Mouse (Mus musculus): Measurements from ENCODE around the gene Dscam. TPM values are rescaled to one million over a fixed set of nuclear protein-coding genes. Genes with fewer than 3 reads are reported as not detected.

Dscam gene
- polyA plus RNA-seq, 1 experiment from 2014 or later, result 0.63 TPM

DNA sequence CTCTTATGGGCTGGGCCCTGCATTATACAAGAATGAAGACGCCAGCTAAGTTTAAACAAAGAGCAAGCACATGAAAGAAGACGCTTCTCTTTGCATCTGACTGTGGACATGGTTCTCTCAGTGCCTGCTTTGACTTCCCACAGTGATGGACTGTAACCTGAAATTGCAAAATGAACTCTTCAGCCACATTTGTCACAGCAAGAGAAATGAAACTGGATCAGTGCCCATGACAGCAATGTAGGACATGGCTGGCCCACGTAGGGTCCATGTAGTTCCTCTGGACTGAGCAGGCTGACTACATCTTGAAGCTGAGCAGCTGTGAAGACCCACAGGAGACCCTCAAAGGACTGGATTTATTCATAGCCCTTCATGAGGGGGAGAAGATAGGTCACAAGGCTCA lies 108.3 kb downstream of the Dscam start:
- Histone ChIP-seq H3K4me2 (ENCODE audit: low read depth, low read length) (no peak overlapping the region), H3K4me3 (ENCODE audit: low read depth, low read length) (no peak overlapping the region), H3K27me3 (replicated peaks; ENCODE audit: control insufficient read depth, insufficient read depth, low read length) (no peaks in the 10 kb centered on the region), H3K36me3 (ENCODE audit: control insufficient read depth, insufficient read depth, low read length) (no peaks in the 10 kb centered on the region), H3K4me1 (ENCODE audit: control insufficient read depth, insufficient read depth, low read length) (no peaks in the 10 kb centered on the region), H3K27ac (replicated peaks; ENCODE audit: low read depth, low read length) (no peak overlapping the region), H3K9me3 (ENCODE audit: control insufficient read depth, low read length) (no peaks in the 10 kb centered on the region), H3K9ac (ENCODE audit: low read depth, low read length) (no peak overlapping the region)
- WGBS, result 87% methylated on average over 3 of the region's 3 CpGs
- DNase-seq (ENCODE audit: low spot score) (no peak), ATAC-seq (ENCODE audit: low read depth) (no peak)

DNA sequence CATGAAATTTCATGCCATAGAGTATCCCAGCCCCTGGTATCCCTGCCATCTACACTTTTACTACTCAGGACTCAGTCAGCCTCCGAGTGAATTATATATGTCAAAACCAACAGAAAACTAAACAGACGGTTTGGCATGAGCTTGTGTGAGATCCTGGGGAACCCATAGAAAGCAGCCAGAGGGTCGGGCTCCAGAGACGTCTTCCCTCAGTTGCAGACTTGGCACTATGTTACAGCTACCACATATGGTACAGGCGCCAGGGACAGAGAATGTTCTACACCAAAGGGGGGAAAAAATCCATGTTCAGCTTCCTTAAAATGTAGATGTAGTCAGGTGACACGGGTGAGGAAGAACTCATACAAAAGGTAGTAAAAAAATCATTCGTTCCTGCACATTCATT lies 109.2 kb downstream of the Dscam start:
- ATAC-seq (ENCODE audit: low read depth), result no peak
- no peak for DNase-seq (ENCODE audit: low spot score)
- H3K4me3 ChIP-seq (ENCODE audit: low read depth, low read length), result no peak overlapping the region
- no peaks in the 10 kb centered on the region for H3K4me1 ChIP-seq (ENCODE audit: control insufficient read depth, insufficient read depth, low read length)
- no peaks in the 10 kb centered on the region for H3K36me3 ChIP-seq (ENCODE audit: control insufficient read depth, insufficient read depth, low read length)
- H3K9me3 ChIP-seq (ENCODE audit: control insufficient read depth, low read length), result no peaks in the 10 kb centered on the region
- no peak overlapping the region for H3K4me2 ChIP-seq (ENCODE audit: low read depth, low read length)
- no peak overlapping the region for H3K9ac ChIP-seq (ENCODE audit: low read depth, low read length)
- H3K27ac ChIP-seq (replicated peaks; ENCODE audit: low read depth, low read length), result no peak overlapping the region
- H3K27me3 ChIP-seq (replicated peaks; ENCODE audit: control insufficient read depth, insufficient read depth, low read length), result no peaks in the 10 kb centered on the region
- WGBS, result 86% methylated on average over 7 of the region's 7 CpGs

GRCm38 (mm10) chr16:97060736-97061135 lies 109.8 kb downstream of the Dscam start:
- no peak for ATAC-seq (ENCODE audit: low read depth)
- Histone ChIP-seq H3K4me2 (ENCODE audit: low read depth, low read length) (no peak overlapping the region), H3K9me3 (ENCODE audit: control insufficient read depth, low read length) (no peaks in the 10 kb centered on the region), H3K4me1 (ENCODE audit: control insufficient read depth, insufficient read depth, low read length) (no peaks in the 10 kb centered on the region), H3K4me3 (ENCODE audit: low read depth, low read length) (no peak overlapping the region), H3K27ac (replicated peaks; ENCODE audit: low read depth, low read length) (no peak overlapping the region), H3K9ac (ENCODE audit: low read depth, low read length) (no peak overlapping the region), H3K36me3 (ENCODE audit: control insufficient read depth, insufficient read depth, low read length) (no peaks in the 10 kb centered on the region), H3K27me3 (replicated peaks; ENCODE audit: control insufficient read depth, insufficient read depth, low read length) (no peaks in the 10 kb centered on the region)
- DNase-seq (ENCODE audit: low spot score), result no peak

DNA sequence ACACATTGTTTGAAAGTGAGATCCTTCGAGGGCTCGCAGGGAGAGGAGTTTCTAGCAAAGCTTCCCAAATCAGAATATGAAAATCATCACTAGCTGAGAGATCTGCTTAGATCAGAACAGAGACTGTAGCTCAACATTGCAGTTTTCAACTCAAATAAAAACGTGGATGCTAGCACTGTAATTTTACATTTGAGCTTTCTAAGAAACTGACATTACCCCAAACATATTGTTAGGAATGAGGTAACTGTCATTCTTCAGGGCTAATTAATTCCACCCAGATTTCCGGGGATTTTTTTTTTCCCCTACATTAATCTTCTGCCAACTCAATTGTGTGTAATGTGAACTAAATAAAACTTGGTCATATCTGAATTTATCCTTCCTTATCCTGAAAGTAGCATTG lies 110.3 kb downstream of the Dscam start:
- ATAC-seq (ENCODE audit: low read depth), result no peak
- 63% methylated on average over 4 of the region's 4 CpGs for WGBS

GRCm38 (mm10) chr16:97035271-97035670 lies 135.3 kb downstream of the Dscam start:
- H3K9ac ChIP-seq (ENCODE audit: low read depth, low read length), result no peak overlapping the region
- H3K36me3 ChIP-seq (ENCODE audit: control insufficient read depth, insufficient read depth, low read length), result no peaks in the 10 kb centered on the region
- ATAC-seq (ENCODE audit: low read depth) (no peak), DNase-seq (ENCODE audit: low spot score) (no peak)
- H3K4me3 ChIP-seq (ENCODE audit: low read depth, low read length), result no peak overlapping the region
- no peak overlapping the region for H3K27ac ChIP-seq (replicated peaks; ENCODE audit: low read depth, low read length)
- H3K4me2 ChIP-seq (ENCODE audit: low read depth, low read length), result no peak overlapping the region
- H3K9me3 ChIP-seq (ENCODE audit: control insufficient read depth, low read length), result no peaks in the 10 kb centered on the region
- H3K4me1 ChIP-seq (ENCODE audit: control insufficient read depth, insufficient read depth, low read length), result no peaks in the 10 kb centered on the region
- 69% methylated on average over 4 of the region's 4 CpGs for WGBS
- H3K27me3 ChIP-seq (replicated peaks; ENCODE audit: control insufficient read depth, insufficient read depth, low read length), result no peaks in the 10 kb centered on the region

More for the DNA sequence above, 110.3 kb downstream of the Dscam start:
- no peak for DNase-seq (ENCODE audit: low spot score)
- no peak overlapping the region for H3K27ac ChIP-seq (replicated peaks; ENCODE audit: low read depth, low read length)
- H3K27me3 ChIP-seq (replicated peaks; ENCODE audit: control insufficient read depth, insufficient read depth, low read length), result no peaks in the 10 kb centered on the region
- no peaks in the 10 kb centered on the region for H3K36me3 ChIP-seq (ENCODE audit: control insufficient read depth, insufficient read depth, low read length)
- no peaks in the 10 kb centered on the region for H3K4me1 ChIP-seq (ENCODE audit: control insufficient read depth, insufficient read depth, low read length)
- H3K9ac ChIP-seq (ENCODE audit: low read depth, low read length), result no peak overlapping the region
- no peaks in the 10 kb centered on the region for H3K9me3 ChIP-seq (ENCODE audit: control insufficient read depth, low read length)
- H3K4me3 ChIP-seq (ENCODE audit: low read depth, low read length), result no peak overlapping the region
- H3K4me2 ChIP-seq (ENCODE audit: low read depth, low read length), result no peak overlapping the region

DNA sequence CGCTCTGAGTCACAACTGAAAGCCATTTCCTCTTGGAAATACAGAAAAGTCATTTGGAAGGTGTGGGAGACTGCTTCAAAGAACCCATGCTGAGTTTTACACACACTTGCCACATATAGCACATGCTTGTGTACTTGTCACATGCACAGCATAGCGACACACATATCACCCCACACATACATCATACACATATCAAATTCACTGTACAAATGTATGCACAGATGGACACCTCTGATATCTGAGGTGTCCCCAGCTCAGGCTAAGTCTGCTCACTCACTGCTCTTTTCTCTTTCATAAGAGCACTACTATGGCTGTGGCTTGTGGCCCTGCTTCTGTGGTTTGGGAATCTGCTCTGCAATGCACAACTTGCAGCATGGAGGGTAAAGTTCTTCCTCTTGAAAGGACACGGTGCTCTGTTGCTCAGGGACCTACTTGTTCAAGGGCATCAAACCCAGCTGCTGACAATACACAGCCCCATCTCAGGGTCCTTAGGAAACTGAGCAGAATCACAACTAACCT lies 137.0 kb downstream of the Dscam start:
- Histone ChIP-seq H3K9ac (ENCODE audit: low read depth, low read length) (no peak overlapping the region), H3K27ac (replicated peaks; ENCODE audit: low read depth, low read length) (no peak overlapping the region), H3K9me3 (ENCODE audit: control insufficient read depth, low read length) (no peaks in the 10 kb centered on the region), H3K4me2 (ENCODE audit: low read depth, low read length) (no peak overlapping the region), H3K27me3 (replicated peaks; ENCODE audit: control insufficient read depth, insufficient read depth, low read length) (no peaks in the 10 kb centered on the region), H3K4me1 (ENCODE audit: control insufficient read depth, insufficient read depth, low read length) (no peaks in the 10 kb centered on the region), H3K36me3 (ENCODE audit: control insufficient read depth, insufficient read depth, low read length) (no peaks in the 10 kb centered on the region), H3K4me3 (ENCODE audit: low read depth, low read length) (no peak overlapping the region)
- no peak for ATAC-seq (ENCODE audit: low read depth)
- WGBS, result 67% methylated on average over 3 of the region's 3 CpGs
- DNase-seq (ENCODE audit: low spot score), result no peak

DNA sequence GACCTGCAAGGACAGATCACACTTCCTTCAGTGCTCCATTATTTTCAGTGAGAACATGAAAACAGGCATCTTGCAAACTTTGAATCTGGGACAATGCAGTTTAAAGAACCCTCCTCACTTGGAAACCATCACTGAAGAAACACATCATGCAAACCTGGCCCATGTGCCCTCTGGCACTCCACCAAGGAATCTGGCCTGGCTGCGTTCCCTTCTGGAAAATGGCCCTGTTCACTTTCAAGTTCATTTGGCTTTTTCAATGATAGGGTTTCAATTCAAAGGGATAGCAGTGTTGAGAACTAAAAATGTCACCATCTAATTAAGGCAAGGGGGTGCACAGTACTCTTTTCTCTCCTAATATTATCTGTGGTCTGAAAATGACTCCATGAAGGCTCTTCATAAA lies 142.9 kb downstream of the Dscam start:
- Histone ChIP-seq H3K9me3 (ENCODE audit: control insufficient read depth, low read length) (no peaks in the 10 kb centered on the region), H3K9ac (ENCODE audit: low read depth, low read length) (no peak overlapping the region), H3K4me3 (ENCODE audit: low read depth, low read length) (no peak overlapping the region), H3K27me3 (replicated peaks; ENCODE audit: control insufficient read depth, insufficient read depth, low read length) (no peaks in the 10 kb centered on the region), H3K4me2 (ENCODE audit: low read depth, low read length) (no peak overlapping the region), H3K36me3 (ENCODE audit: control insufficient read depth, insufficient read depth, low read length) (no peaks in the 10 kb centered on the region), H3K4me1 (ENCODE audit: control insufficient read depth, insufficient read depth, low read length) (no peaks in the 10 kb centered on the region), H3K27ac (replicated peaks; ENCODE audit: low read depth, low read length) (no peak overlapping the region)
- ATAC-seq (ENCODE audit: low read depth), result no peak
- WGBS, result 68% methylated on average over 1 of the region's 1 CpGs
- DNase-seq (ENCODE audit: low spot score), result no peak

- DNase-seq (ENCODE audit: low spot score) (no peak), ATAC-seq (ENCODE audit: low read depth) (no peak)
- 83% methylated on average over 5 of the region's 5 CpGs for WGBS
- Histone ChIP-seq H3K9me3 (ENCODE audit: control insufficient read depth, low read length) (no peaks in the 10 kb centered on the region), H3K27me3 (replicated peaks; ENCODE audit: control insufficient read depth, insufficient read depth, low read length) (no peaks in the 10 kb centered on the region), H3K4me2 (ENCODE audit: low read depth, low read length) (no peak overlapping the region), H3K36me3 (ENCODE audit: control insufficient read depth, insufficient read depth, low read length) (no peaks in the 10 kb centered on the region), H3K4me1 (ENCODE audit: control insufficient read depth, insufficient read depth, low read length) (no peaks in the 10 kb centered on the region), H3K9ac (ENCODE audit: low read depth, low read length) (no peak overlapping the region), H3K4me3 (ENCODE audit: low read depth, low read length) (no peak overlapping the region), H3K27ac (replicated peaks; ENCODE audit: low read depth, low read length) (no peak overlapping the region)
Observed at GRCm38 (mm10) chr16:97026803-97027202, 143.7 kb downstream of the Dscam start.

DNA sequence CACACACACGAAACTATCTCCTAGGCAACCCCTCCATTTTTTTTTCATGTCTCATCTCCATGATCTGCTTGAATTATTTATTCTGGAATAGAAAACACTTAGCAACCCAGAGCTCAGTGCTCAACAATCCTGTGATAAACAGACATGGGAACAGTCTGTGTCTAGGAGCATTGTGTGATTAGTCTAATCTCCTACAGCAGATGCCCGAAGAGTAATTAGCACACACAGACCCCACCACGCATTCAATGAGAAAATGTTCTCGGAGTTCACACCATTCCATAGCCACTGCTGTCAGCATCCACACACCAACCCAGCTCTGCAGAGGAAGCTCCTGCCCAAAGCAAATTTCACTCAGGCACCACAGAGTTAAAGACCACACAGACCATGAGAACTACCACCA lies 146.1 kb downstream of the Dscam start:
- WGBS, result 79% methylated on average over 4 of the region's 4 CpGs

More for the DNA sequence above, 146.1 kb downstream of the Dscam start:
- Histone ChIP-seq H3K4me3 (ENCODE audit: low read depth, low read length) (no peak overlapping the region), H3K4me2 (ENCODE audit: low read depth, low read length) (no peak overlapping the region), H3K9ac (ENCODE audit: low read depth, low read length) (no peak overlapping the region), H3K9me3 (ENCODE audit: control insufficient read depth, low read length) (no peaks in the 10 kb centered on the region), H3K36me3 (ENCODE audit: control insufficient read depth, insufficient read depth, low read length) (no peaks in the 10 kb centered on the region), H3K27ac (replicated peaks; ENCODE audit: low read depth, low read length) (no peak overlapping the region), H3K4me1 (ENCODE audit: control insufficient read depth, insufficient read depth, low read length) (no peaks in the 10 kb centered on the region), H3K27me3 (replicated peaks; ENCODE audit: control insufficient read depth, insufficient read depth, low read length) (no peaks in the 10 kb centered on the region)
- ATAC-seq (ENCODE audit: low read depth) (no peak), DNase-seq (ENCODE audit: low spot score) (no peak)

Measured in embryonic facial prominence, embryonic 14.5 days (tissue).